9 mouse cellular contexts compared by ENCODE assay signal in the genomic region with DNA sequence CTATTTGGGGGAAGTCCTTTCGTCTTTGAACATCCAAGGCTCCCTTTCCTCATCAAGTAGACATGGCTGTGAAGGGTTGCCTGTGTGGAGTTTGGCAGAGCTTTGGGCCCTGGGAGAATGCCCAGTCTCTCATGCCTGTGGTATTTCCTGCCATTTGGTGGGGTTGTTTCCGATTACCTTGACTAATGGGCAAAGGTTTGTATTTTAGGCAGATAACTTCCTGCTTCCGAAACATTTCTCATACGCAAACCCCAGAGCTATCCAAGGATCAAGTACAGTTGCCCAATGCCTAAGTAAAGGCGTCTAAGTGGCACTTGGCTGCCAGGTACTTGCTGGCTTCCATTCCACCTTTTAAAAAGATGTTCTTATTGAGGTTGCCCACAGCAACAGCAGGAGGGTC.
DNase-seq lines count a peak whose midpoint lies in the region; ATAC-seq and TF ChIP-seq lines count a peak whose summit lies in the region.
"Had no signal": no experiment of that assay in that cellular context is flagged by ENCODE, and none has a peak within 500 bp of the region (broad histone marks: within the 10 kb centered on the region; RNA-seq: fewer than 3 reads in every experiment).

No protein-coding gene starts in this region.

- no peak for ATAC-seq in cerebellum, adult (ENCODE audit: insufficient number of reproducible peaks, low FRiP score, low TSS enrichment)
- ATAC-seq in hindbrain, embryonic 11.5 days (ENCODE audit: low FRiP score), result no peak

- no peaks in the 10 kb centered on the region for H3K9me3 ChIP-seq in limb, embryonic 10.5 days (replicated peaks)
- H3K9me3 ChIP-seq in hindbrain, embryonic 11.5 days (ENCODE audit: control insufficient read depth, low read length), result no peaks in the 10 kb centered on the region
- H3K9me3 ChIP-seq: limb, embryonic 12.5 days had no signal

- H3K4me1 ChIP-seq in heart, adult 2 months (ENCODE audit: control insufficient read depth, insufficient read depth, low read length), result peaks cover 13% of the 10 kb centered on the region
- peaks cover 28% of the 10 kb centered on the region for H3K4me1 ChIP-seq in limb, embryonic 10.5 days
- no peaks in the 10 kb centered on the region for H3K4me1 ChIP-seq in hindbrain, embryonic 11.5 days (replicated peaks; ENCODE audit: control insufficient read depth, insufficient read depth, low read length)

- no peak for TF ChIP-seq POLR2A in heart, adult 2 months (IDR thresholded peaks at IDR 0.05; ENCODE audit: insufficient read depth, low read depth, low read length)

- DNase-seq in cerebellum, adult 11 months, result peak; percentile 38
- peak; percentile 46 to 56 for DNase-seq in cerebellum, adult 18-20 months
- peak; percentile 55 to 68 for DNase-seq in heart, adult 2 months
- no peak for DNase-seq in limb, embryonic 10.5 days (ENCODE audit: low spot score)
- no peak for DNase-seq in thymus, postnatal 36 days
- DNase-seq in thymus, adult 18-20 months, result no peak
- no peak for DNase-seq in hindbrain, embryonic 11.5 days (ENCODE audit: low spot score)

- H3K4me3 ChIP-seq in heart, adult 2 months, result no peak overlapping the region
- no peak overlapping the region for H3K4me3 ChIP-seq in limb, embryonic 10.5 days
- H3K4me3 ChIP-seq in hindbrain, embryonic 11.5 days (ENCODE audit: low read depth, low read length), result no peak overlapping the region
- H3K4me3 ChIP-seq: limb, embryonic 12.5 days had no signal

- no peaks in the 10 kb centered on the region for H3K36me3 ChIP-seq in heart, adult 2 months (ENCODE audit: control insufficient read depth, insufficient read depth, low read length)
- H3K36me3 ChIP-seq in limb, embryonic 10.5 days, result no peaks in the 10 kb centered on the region
- H3K36me3 ChIP-seq in hindbrain, embryonic 11.5 days (ENCODE audit: control insufficient read depth, insufficient read depth, low read length), result no peaks in the 10 kb centered on the region
- H3K36me3 ChIP-seq: limb, embryonic 12.5 days had no signal

- 6% methylated on average over 5 of the region's 5 CpGs for WGBS in heart, adult 2 months
- 67% methylated on average over 5 of the region's 5 CpGs for WGBS in limb, embryonic 10.5 days
- 80% methylated on average over 5 of the region's 5 CpGs for WGBS in hindbrain, embryonic 11.5 days

- H3K27me3 ChIP-seq in heart, adult 2 months (ENCODE audit: control insufficient read depth, insufficient read depth, low read length), result no peaks in the 10 kb centered on the region
- H3K27me3 ChIP-seq in limb, embryonic 10.5 days (ENCODE audit: low read depth, poor library complexity, severe bottlenecking), result no peaks in the 10 kb centered on the region
- no peaks in the 10 kb centered on the region for H3K27me3 ChIP-seq in hindbrain, embryonic 11.5 days (ENCODE audit: control insufficient read depth, insufficient read depth, low read length)
- H3K27me3 ChIP-seq: limb, embryonic 12.5 days had no signal

- H3K9ac ChIP-seq in heart, adult 2 months (ENCODE audit: low read depth, low read length), result no peak overlapping the region
- no peak overlapping the region for H3K9ac ChIP-seq in hindbrain, embryonic 11.5 days (ENCODE audit: low read depth, low read length)
- H3K9ac ChIP-seq: limb, embryonic 12.5 days had no signal

- no peak overlapping the region for H3K4me2 ChIP-seq in hindbrain, embryonic 11.5 days (replicated peaks; ENCODE audit: low read depth, low read length)
- H3K4me2 ChIP-seq: limb, embryonic 12.5 days had no signal

- H3K79me2 ChIP-seq in heart, adult 2 months (replicated peaks; ENCODE audit: control insufficient read depth, insufficient read depth, low read length), result peaks cover 1% of the 10 kb centered on the region; the same call in 1 of the 2 replicates

- intact Hi-C loops in heart, adult 2 months (cut with DNase I), result loop anchor here (5.0 kb wide), 3 partner anchors 40 to 280 kb away; no protein-coding TSS in a partner anchor

- TF ChIP-seq EP300 in heart, adult 2 months (IDR thresholded peaks at IDR 0.05; ENCODE audit: insufficient read depth, low read depth, low read length), result no peak

- TF ChIP-seq CTCF in heart, adult 2 months (IDR thresholded peaks at IDR 0.05), result no peak

- no peak overlapping the region for H3K27ac ChIP-seq in heart, adult 2 months
- 0 out of 2 replicates have a peak overlapping the region, but pooled peaks have one; percentile 28 for H3K27ac ChIP-seq in limb, embryonic 10.5 days
- no peak overlapping the region for H3K27ac ChIP-seq in hindbrain, embryonic 11.5 days (ENCODE audit: low read depth, low read length)
- H3K27ac ChIP-seq: limb, embryonic 12.5 days had no signal

Comparison
In these comparisons a context has a peak if more than half of its experiments do, and no peak if none do; other contexts are left out.
1. DNase-seq: peak in cerebellum, adult 11 months (single experiment), cerebellum, adult 18-20 months (2 of 2) and heart, adult 2 months (2 of 2); none in limb, embryonic 10.5 days (single experiment), thymus, postnatal 36 days (0 of 2), thymus, adult 18-20 months (0 of 2) and hindbrain, embryonic 11.5 days (single experiment).